Mouse (Mus musculus): Measurements from ENCODE around the gene Sh3rf1. TPM values are rescaled to one million over a fixed set of nuclear protein-coding genes. Genes with fewer than 3 reads are reported as not detected.
"Not testable (repeated sequence)": the region's sequence is repeated elsewhere in the genome, so short reads cannot be mapped to it uniquely, and the experiment has no call there.

The Sh3rf1 gene
- polyA plus RNA-seq, 1 experiment from 2014 or later, result 5.3 TPM

GRCm38 (mm10) chr8:61404178-61404560 lies 180.5 kb downstream of the Sh3rf1 start:
- Histone ChIP-seq H3K9me3 (no peaks in the 10 kb centered on the region), H3K4me1 (peaks cover 13% of the 10 kb centered on the region), H3K4me2 (no peak overlapping the region), H3K27ac (replicated peaks) (no peak overlapping the region), H3K36me3 (no peaks in the 10 kb centered on the region), H3K4me3 (no peak overlapping the region), H3K27me3 (replicated peaks) (no peaks in the 10 kb centered on the region), H3K9ac (no peak overlapping the region)
- 64% methylated on average over 3 of the region's 3 CpGs for WGBS
- no peak for ATAC-seq (ENCODE audit: extremely low read depth, insufficient number of reproducible peaks, low FRiP score, low TSS enrichment)

- no peak overlapping the region for H3K27ac ChIP-seq (replicated peaks)
- H3K27me3 ChIP-seq (replicated peaks), result no peaks in the 10 kb centered on the region
- no peak overlapping the region for H3K4me3 ChIP-seq
- 76% methylated on average over 4 of the region's 4 CpGs for WGBS
- ATAC-seq (ENCODE audit: extremely low read depth, insufficient number of reproducible peaks, low FRiP score, low TSS enrichment), result no peak
- no peak overlapping the region for H3K9ac ChIP-seq
- no peaks in the 10 kb centered on the region for H3K9me3 ChIP-seq
- H3K4me2 ChIP-seq, result no peak overlapping the region
- no peaks in the 10 kb centered on the region for H3K36me3 ChIP-seq
- peaks cover 11% of the 10 kb centered on the region for H3K4me1 ChIP-seq
Measured at GRCm38 (mm10) chr8:61409081-61409480, 185.4 kb downstream of the Sh3rf1 start.

DNA sequence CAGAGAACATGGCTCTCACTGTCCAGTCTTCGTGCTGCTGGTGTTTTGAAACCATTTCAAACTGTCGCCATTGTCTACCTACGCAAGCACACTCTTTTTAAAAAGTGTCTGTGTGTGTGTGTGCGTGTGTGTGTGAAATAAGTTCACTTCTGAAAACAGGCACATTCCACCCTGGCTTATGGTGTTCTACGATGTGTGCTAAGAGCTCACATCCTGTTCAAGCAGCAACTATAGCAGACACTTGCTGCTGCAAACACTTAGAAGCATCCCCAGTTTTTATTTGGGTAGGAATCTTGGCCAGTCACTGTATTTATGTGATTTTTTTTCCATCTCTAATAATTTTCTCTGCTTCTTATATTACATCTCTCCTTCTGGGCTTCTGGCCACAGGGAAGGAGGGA lies 186.0 kb downstream of the Sh3rf1 start:
- H3K27me3 ChIP-seq (replicated peaks); H3K9ac ChIP-seq; H3K36me3 ChIP-seq; H3K4me3 ChIP-seq; ATAC-seq (ENCODE audit: extremely low read depth, insufficient number of reproducible peaks, low FRiP score, low TSS enrichment); H3K27ac ChIP-seq (replicated peaks); H3K4me1 ChIP-seq; H3K9me3 ChIP-seq; H3K4me2 ChIP-seq: not testable (repeated sequence)
- WGBS, result 76% methylated on average over 5 of the region's 5 CpGs

DNA sequence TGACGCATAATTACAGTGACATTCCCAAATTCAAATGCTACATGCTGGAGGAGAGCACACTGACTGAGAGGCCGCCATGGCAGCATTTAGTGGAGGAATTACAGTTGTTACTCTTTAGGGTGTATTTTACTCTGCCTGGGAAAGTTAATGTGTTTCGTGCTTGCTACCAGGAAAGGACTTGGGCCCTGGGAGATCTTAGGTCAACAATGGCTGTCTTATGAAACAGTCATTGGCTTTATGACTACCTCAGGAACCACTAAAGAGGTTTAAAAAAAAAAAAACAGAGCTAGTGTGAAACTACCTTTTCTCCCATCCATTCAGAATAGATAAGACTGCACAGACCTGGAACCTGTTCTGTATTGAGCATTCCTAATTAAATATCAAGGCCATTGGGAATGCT lies 195.8 kb downstream of the Sh3rf1 start:
- Histone ChIP-seq H3K9me3 (no peaks in the 10 kb centered on the region), H3K4me2 (no peak overlapping the region), H3K27me3 (replicated peaks) (no peaks in the 10 kb centered on the region), H3K9ac (no peak overlapping the region), H3K36me3 (no peaks in the 10 kb centered on the region), H3K27ac (replicated peaks) (peak overlapping the region; percentile 50), H3K4me1 (peaks cover 27% of the 10 kb centered on the region), H3K4me3 (no peak overlapping the region)
- ATAC-seq (ENCODE audit: extremely low read depth, insufficient number of reproducible peaks, low FRiP score, low TSS enrichment), result no peak
- 85% methylated on average over 3 of the region's 3 CpGs for WGBS

DNA sequence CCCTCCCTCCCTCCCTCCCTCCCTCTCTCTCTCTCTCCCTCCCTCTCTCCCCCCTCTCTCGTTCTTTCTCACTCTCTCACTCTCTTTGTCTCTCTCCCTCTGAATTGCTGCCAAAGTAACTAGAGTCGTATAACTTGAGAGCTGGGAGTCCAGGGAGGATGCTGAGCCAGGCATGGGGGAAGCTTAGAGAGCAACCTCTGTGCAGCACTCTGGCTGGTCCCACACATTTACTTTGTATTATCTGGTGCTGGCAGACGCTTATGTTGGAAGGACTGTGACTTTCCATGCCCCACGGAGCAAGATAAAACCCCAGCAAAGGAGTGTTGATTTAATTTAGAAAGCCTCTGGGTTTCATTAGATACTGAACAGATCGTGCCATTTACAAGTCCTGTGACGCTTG lies 196.5 kb downstream of the Sh3rf1 start:
- H3K4me1 ChIP-seq, result peaks cover 27% of the 10 kb centered on the region
- H3K9me3 ChIP-seq, result no peaks in the 10 kb centered on the region
- ATAC-seq (ENCODE audit: extremely low read depth, insufficient number of reproducible peaks, low FRiP score, low TSS enrichment), result peak; percentile 37; the same call in 1 of the 2 replicates
- H3K27me3 ChIP-seq (replicated peaks), result no peaks in the 10 kb centered on the region
- H3K36me3 ChIP-seq, result no peaks in the 10 kb centered on the region
- no peak overlapping the region for H3K4me2 ChIP-seq
- 14% methylated on average over 6 of the region's 6 CpGs for WGBS
- no peak overlapping the region for H3K9ac ChIP-seq
- H3K4me3 ChIP-seq, result no peak overlapping the region
- H3K27ac ChIP-seq (replicated peaks), result peak overlapping the region; percentile 53

DNA sequence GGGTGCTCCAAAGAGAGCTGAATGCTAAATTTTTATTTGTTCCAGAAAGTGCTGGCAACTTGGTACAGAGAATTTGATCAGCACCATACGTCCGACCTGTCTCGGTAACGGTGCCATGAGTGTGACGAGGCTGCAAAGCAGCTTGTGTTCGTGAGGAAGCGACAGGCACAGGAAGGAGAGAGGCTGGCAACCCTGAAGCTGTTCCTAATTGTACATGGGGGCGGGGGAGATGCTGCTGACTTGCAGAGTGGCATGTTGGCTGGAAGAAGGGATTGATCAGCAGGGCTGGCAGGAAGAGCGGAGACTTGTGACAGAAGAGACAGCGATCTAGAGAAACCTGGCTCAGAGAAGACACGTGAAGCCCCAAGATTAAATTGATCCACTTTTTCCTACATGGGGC lies 197.9 kb downstream of the Sh3rf1 start:
- 82% methylated on average over 11 of the region's 11 CpGs for WGBS
- Histone ChIP-seq H3K4me1 (peaks cover 27% of the 10 kb centered on the region), H3K4me2 (no peak overlapping the region), H3K27me3 (replicated peaks) (no peaks in the 10 kb centered on the region), H3K27ac (replicated peaks) (no peak overlapping the region; the same call in 1 of the 2 replicates), H3K9ac (no peak overlapping the region), H3K36me3 (no peaks in the 10 kb centered on the region), H3K4me3 (no peak overlapping the region), H3K9me3 (no peaks in the 10 kb centered on the region)
- ATAC-seq (ENCODE audit: extremely low read depth, insufficient number of reproducible peaks, low FRiP score, low TSS enrichment), result no peak

GRCm38 (mm10) chr8:61425125-61425524 lies 201.5 kb downstream of the Sh3rf1 start:
- H3K4me3 ChIP-seq, result no peak overlapping the region
- no peak overlapping the region for H3K4me2 ChIP-seq
- H3K27ac ChIP-seq (replicated peaks), result no peak overlapping the region
- H3K36me3 ChIP-seq, result no peaks in the 10 kb centered on the region
- peaks cover 26% of the 10 kb centered on the region for H3K4me1 ChIP-seq
- no peak overlapping the region for H3K9ac ChIP-seq
- no peaks in the 10 kb centered on the region for H3K9me3 ChIP-seq
- no peak for ATAC-seq (ENCODE audit: extremely low read depth, insufficient number of reproducible peaks, low FRiP score, low TSS enrichment)
- H3K27me3 ChIP-seq (replicated peaks), result no peaks in the 10 kb centered on the region

DNA sequence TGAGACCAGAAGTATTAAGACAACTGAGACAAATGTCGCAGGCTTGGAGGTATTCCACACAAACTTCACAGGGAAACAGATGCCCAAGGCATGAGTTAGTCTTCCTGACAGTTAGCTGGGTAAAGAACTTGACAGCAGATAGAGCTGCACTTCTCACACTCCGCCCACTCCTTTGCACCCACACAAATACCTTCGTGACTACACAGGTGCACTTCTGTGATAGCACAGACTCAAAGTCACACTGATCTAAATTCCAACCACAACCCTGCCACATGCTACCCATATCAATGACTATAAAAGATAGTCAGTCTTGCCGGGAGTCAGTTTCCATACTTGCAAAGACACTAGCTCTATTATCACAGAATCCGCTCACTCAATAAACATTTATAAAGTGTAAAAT lies 202.4 kb downstream of the Sh3rf1 start:
- no peak for ATAC-seq (ENCODE audit: extremely low read depth, insufficient number of reproducible peaks, low FRiP score, low TSS enrichment)
- H3K4me3 ChIP-seq, result no peak overlapping the region
- WGBS, result 64% methylated on average over 5 of the region's 5 CpGs
- peaks cover 17% of the 10 kb centered on the region for H3K4me1 ChIP-seq
- no peaks in the 10 kb centered on the region for H3K9me3 ChIP-seq
- no peaks in the 10 kb centered on the region for H3K36me3 ChIP-seq
- H3K4me2 ChIP-seq, result no peak overlapping the region
- H3K27ac ChIP-seq (replicated peaks), result no peak overlapping the region
- H3K9ac ChIP-seq, result no peak overlapping the region
- H3K27me3 ChIP-seq (replicated peaks), result no peaks in the 10 kb centered on the region

GRCm38 (mm10) chr8:61426671-61427070 lies 203.0 kb downstream of the Sh3rf1 start:
- no peaks in the 10 kb centered on the region for H3K9me3 ChIP-seq
- WGBS, result 45% methylated on average over 5 of the region's 5 CpGs
- ATAC-seq (ENCODE audit: extremely low read depth, insufficient number of reproducible peaks, low FRiP score, low TSS enrichment), result no peak

DNA sequence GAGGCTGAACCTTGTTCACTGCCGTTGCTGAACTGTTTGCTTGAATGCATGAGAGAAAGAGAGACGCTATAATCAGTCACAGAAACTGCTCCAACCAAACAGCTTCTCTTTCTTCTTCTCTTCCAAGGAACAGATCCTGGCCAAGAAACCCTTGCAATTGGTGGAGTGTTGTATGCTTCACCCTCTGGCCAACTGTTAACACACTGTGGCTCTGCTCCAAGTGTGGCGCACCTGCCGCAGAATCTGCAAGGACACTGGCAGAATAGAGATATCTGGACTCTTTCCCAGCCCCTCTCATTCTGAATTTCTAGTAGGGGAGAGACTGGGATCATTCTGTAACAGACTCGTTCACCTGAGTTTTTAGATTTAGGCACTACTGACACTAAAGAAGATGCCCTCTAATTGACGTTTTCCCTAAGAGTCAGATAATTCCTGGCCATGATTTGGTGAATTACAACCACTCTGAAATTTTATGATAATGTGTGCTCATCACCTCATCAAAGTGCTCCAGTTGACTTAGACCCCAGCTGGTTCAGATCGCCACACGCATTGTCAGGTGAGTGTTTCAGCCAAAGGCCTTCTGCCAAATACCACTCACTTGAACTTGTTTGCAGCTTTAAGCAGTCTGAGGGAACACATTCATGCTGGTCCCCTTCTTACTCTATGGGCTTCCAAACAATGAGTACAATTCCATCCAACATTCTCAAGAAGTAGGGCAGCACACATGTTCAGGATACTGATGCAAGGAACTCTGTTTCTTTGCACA lies 204.4 kb downstream of the Sh3rf1 start:
- no peak for ATAC-seq (ENCODE audit: extremely low read depth, insufficient number of reproducible peaks, low FRiP score, low TSS enrichment)
- 60% methylated on average over 8 of the region's 8 CpGs for WGBS
- Histone ChIP-seq H3K4me1 (peaks cover 7% of the 10 kb centered on the region; the same call in 1 of the 2 replicates), H3K27me3 (replicated peaks) (no peaks in the 10 kb centered on the region), H3K4me2 (no peak overlapping the region), H3K36me3 (no peaks in the 10 kb centered on the region), H3K4me3 (no peak overlapping the region), H3K9me3 (no peaks in the 10 kb centered on the region), H3K9ac (no peak overlapping the region), H3K27ac (replicated peaks) (no peak overlapping the region)

More at GRCm38 (mm10) chr8:61426671-61427070, 203.0 kb downstream of the Sh3rf1 start:
- peaks cover 12% of the 10 kb centered on the region for H3K4me1 ChIP-seq
- no peaks in the 10 kb centered on the region for H3K36me3 ChIP-seq
- H3K9ac ChIP-seq, result no peak overlapping the region
- no peak overlapping the region for H3K4me3 ChIP-seq
- no peak overlapping the region for H3K4me2 ChIP-seq
- no peaks in the 10 kb centered on the region for H3K27me3 ChIP-seq (replicated peaks)
- H3K27ac ChIP-seq (replicated peaks), result no peak overlapping the region

GRCm38 (mm10) chr8:61428821-61429482 lies 205.3 kb downstream of the Sh3rf1 start:
- no peak for ATAC-seq (ENCODE audit: extremely low read depth, insufficient number of reproducible peaks, low FRiP score, low TSS enrichment)
- H3K4me2 ChIP-seq, result no peak overlapping the region
- 69% methylated on average over 4 of the region's 4 CpGs for WGBS
- no peak overlapping the region for H3K9ac ChIP-seq
- 0 out of 2 replicates have a peak, but pooled peaks cover under 1% of the 10 kb centered on the region for H3K9me3 ChIP-seq
- H3K27ac ChIP-seq (replicated peaks), result no peak overlapping the region
- H3K27me3 ChIP-seq (replicated peaks), result no peaks in the 10 kb centered on the region
- no peaks in the 10 kb centered on the region for H3K36me3 ChIP-seq
- H3K4me3 ChIP-seq, result no peak overlapping the region
- H3K4me1 ChIP-seq, result peaks cover 7% of the 10 kb centered on the region; the same call in 1 of the 2 replicates

- H3K4me2 ChIP-seq, result no peak overlapping the region
- 70% methylated on average over 5 of the region's 5 CpGs for WGBS
- H3K27ac ChIP-seq (replicated peaks), result no peak overlapping the region
- peaks cover 15% of the 10 kb centered on the region; the same call in 1 of the 2 replicates for H3K9me3 ChIP-seq
- H3K4me1 ChIP-seq, result no peaks in the 10 kb centered on the region
- no peak for ATAC-seq (ENCODE audit: extremely low read depth, insufficient number of reproducible peaks, low FRiP score, low TSS enrichment)
- H3K36me3 ChIP-seq, result 0 out of 2 replicates have a peak, but pooled peaks cover 1% of the 10 kb centered on the region
- no peak overlapping the region for H3K9ac ChIP-seq
- no peak overlapping the region for H3K4me3 ChIP-seq
- H3K27me3 ChIP-seq (replicated peaks), result no peaks in the 10 kb centered on the region
Measured at GRCm38 (mm10) chr8:61435481-61435880, 211.8 kb downstream of the Sh3rf1 start.
